Mouse (Mus musculus) heart, adult 2 months (tissue): ENCODE data around the gene Dmrt3. TPM values are rescaled to one million over a fixed set of nuclear protein-coding genes. Genes with fewer than 3 reads are reported as not detected.

Source experiments
- DNase-seq, 2 experiments: peaks; one replicate each; pipeline ENCODE4 v3.0.0; 2021
- H3K27ac ChIP-seq: fragments of 200-600 bp; 2 replicates; pipeline ENCODE4 v1.8.1; 2022
- H3K27me3 ChIP-seq: fragments of 200-500 bp; 2 replicates; pipeline ENCODE4 v1.6.1; 2012; ENCODE audit warnings: mild to moderate bottlenecking, low read length, inconsistent platforms, mixed read lengths; ENCODE audit not compliant: control insufficient read depth, insufficient read depth
- H3K36me3 ChIP-seq: fragments of 200-500 bp; 2 replicates; pipeline ENCODE4 v1.6.1; 2012; ENCODE audit warnings: low read length, inconsistent platforms; ENCODE audit not compliant: control insufficient read depth, insufficient read depth
- H3K4me1 ChIP-seq: fragments of 200-500 bp; 2 replicates; pipeline ENCODE4 v1.6.1; 2011; ENCODE audit warnings: low read length; ENCODE audit not compliant: control insufficient read depth, insufficient read depth
- H3K4me3 ChIP-seq: fragments of 200-600 bp; 2 replicates; pipeline ENCODE4 v1.8.1; 2022
- H3K79me2 ChIP-seq: fragments of 200-500 bp; replicated peaks from 2 replicates; pipeline ENCODE4 v1.6.1; 2012; ENCODE audit warnings: mild to moderate bottlenecking, inconsistent platforms, low read length, moderate library complexity, mixed read lengths; ENCODE audit not compliant: control insufficient read depth, insufficient read depth
- H3K9ac ChIP-seq: fragments of 200-500 bp; 2 replicates; pipeline ENCODE4 v1.6.1; 2012; ENCODE audit warnings: low read depth, mild to moderate bottlenecking, control low read depth, inconsistent platforms, low read length, mixed read lengths
- CTCF ChIP-seq: fragments of 200-600 bp; IDR thresholded peaks from 2 replicates; pipeline ENCODE4 v1.8.1; 2022; ENCODE audit warnings: antibody characterized with exemption, mild to moderate bottlenecking, moderate library complexity
- EP300 ChIP-seq: fragments of 200-500 bp; IDR thresholded peaks from 2 replicates; pipeline ENCODE4 v1.6.1; 2011; ENCODE audit warnings: low read depth, low read length, control low read depth; ENCODE audit not compliant: insufficient read depth
- POLR2A ChIP-seq: fragments of 200-500 bp; IDR thresholded peaks from 2 replicates; pipeline ENCODE4 v1.6.1; 2011; ENCODE audit warnings: mild to moderate bottlenecking, low read depth, low read length, control low read depth; ENCODE audit not compliant: insufficient read depth
- WGBS: fragments of 180-500 bp; shearing (Covaris S2); methylation state at CpG from one replicate; pipeline ENCODE4 v1.1.7; 2018; 5-methylcytosine and 5-hydroxymethylcytosine counted together
- intact Hi-C: fragments of 180-260 bp; cut with DNase I; formaldehyde crosslinking; loops from one replicate; pipeline ENCODE4 v1.15.1; 2025
- polyA plus RNA-seq: library from polyadenylated mRNA; depleted of rRNA; stranded (reverse); fragments of >200 nt; gene quantifications from 2 replicates; pipeline ENCODE4 v1.2.3, GENCODE M21; 2012
- total RNA-seq, 2 experiments: library from RNA; stranded (reverse); gene quantifications; 2 replicates each; pipeline ENCODE4 v1.2.3; 2021

Gene Dmrt3
- total and polyA plus RNA-seq, 3 experiments = 0.37 TPM; not detected in 2

DNA sequence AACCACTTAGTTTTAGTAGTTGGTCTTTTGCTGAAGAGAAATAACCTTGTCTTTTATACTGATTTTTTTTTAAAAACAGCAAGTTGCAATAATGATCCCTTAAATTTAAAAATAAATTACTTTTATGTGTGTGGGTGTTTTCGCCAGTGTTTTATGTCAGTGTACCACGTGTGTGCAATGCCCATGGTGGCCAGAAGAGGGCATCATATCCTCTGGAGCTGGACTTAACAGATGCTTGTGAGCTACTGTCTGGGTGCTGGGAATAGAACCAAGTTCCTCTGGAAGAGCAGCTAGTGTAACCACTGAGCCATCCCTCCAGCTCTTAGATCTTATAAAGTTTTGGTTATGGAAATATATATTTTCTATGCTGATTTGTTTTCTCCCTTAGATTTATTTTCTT is 30.7 kb upstream of the Dmrt3 start:
- no peaks in the 10 kb centered on the region for H3K4me1 ChIP-seq
- H3K27ac ChIP-seq = no peak overlapping the region
- H3K36me3 ChIP-seq = no peaks in the 10 kb centered on the region
- H3K27me3 ChIP-seq = peaks cover 1% of the 10 kb centered on the region; the same call in 1 of the 2 replicates
- H3K79me2 ChIP-seq = no peaks in the 10 kb centered on the region
- no peak overlapping the region for H3K4me3 ChIP-seq
- H3K9ac ChIP-seq = no peak overlapping the region
- peak; percentile 16; the same call in 1 of the 2 replicates for TF ChIP-seq CTCF
- TF ChIP-seq EP300 = no peak
- intact Hi-C loops = no loop called here
- no peak for DNase-seq
- 90% methylated on average over 2 of the region's 2 CpGs for WGBS

DNA sequence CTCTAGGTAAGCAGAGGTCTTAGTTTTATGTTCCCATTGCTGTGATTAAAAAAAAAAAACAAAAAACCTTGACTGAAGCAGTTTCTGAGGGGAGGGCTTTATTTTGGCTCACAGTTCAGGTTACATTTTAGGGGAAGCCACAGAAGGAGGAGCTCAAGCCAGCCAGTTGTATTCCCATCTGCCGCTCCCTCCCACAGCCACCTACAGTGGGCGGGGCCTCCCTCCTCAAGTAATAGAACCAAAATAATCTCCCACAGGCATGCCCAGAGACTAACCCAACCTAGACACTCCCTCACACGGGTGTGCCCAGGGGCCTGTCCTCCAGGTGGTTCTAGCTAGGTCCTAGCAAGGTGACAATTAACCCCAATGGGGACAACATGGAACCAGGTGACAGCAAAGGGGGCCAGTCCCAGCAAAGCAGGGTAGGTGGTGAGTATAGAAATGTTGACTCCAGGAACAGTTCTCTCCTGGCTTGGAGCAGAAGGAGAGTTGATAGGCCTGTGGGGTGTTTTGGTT is 12.3 kb upstream of the Dmrt3 start:
- intact Hi-C loops = no loop called here
- Histone ChIP-seq H3K79me2 (no peaks in the 10 kb centered on the region), H3K4me3 (no peak overlapping the region), H3K27ac (no peak overlapping the region), H3K4me1 (no peaks in the 10 kb centered on the region), H3K27me3 (peaks cover 9% of the 10 kb centered on the region), H3K9ac (no peak overlapping the region), H3K36me3 (no peaks in the 10 kb centered on the region)
- 75% methylated on average over 3 of the region's 3 CpGs for WGBS
- TF ChIP-seq POLR2A (no peak), EP300 (no peak), CTCF (no peak)
- no peak for DNase-seq

DNA sequence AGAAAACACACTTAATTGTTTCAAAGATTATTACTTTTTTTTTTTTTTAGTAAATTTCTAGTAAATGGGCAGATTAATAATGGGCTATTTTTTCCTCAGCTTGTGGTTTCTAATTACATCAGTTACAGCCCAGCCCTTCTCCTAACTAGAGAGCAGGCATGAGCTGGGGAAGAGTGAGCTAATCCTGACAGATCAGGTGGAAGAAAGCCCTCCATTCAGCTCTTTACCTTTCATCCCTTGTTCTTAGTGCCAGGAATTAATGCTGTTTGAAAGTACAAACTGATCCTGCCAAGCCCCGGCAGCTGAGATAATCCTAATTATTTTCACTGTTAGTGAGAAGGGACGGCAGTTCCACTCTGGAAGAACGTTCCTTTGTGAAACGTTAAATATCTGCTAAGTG is 11.5 kb upstream of the Dmrt3 start:
- peaks cover 12% of the 10 kb centered on the region for H3K27me3 ChIP-seq
- H3K9ac ChIP-seq = no peak overlapping the region
- H3K27ac ChIP-seq = no peak overlapping the region
- H3K36me3 ChIP-seq = no peaks in the 10 kb centered on the region
- H3K79me2 ChIP-seq = no peaks in the 10 kb centered on the region
- 19% methylated on average over 4 of the region's 4 CpGs for WGBS
- intact Hi-C loops = no loop called here
- no peaks in the 10 kb centered on the region for H3K4me1 ChIP-seq
- no peak overlapping the region for H3K4me3 ChIP-seq
- DNase-seq = no peak
- no peak for TF ChIP-seq CTCF
- TF ChIP-seq POLR2A = no peak
- TF ChIP-seq EP300 = no peak

DNA sequence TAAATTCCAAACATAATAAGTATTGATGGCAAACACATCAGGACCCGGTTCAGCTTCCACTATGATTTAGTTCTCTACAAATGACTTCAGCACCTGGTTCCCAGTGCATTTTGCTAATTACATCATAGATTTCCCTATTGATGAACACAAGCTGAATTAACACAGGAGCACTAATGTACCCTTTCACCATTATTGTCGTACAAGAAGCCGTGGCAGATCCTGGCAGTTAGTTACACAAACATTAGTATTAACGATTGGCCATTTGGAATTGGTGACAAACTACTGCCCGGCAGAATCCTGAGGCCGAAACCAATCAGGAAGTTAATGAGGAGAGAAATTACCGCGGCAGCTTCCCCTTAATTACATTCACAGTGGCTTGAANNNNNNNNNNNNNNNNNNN is 8.1 kb upstream of the Dmrt3 start:
- WGBS = 21% methylated on average over 8 of the region's 8 CpGs

DNA sequence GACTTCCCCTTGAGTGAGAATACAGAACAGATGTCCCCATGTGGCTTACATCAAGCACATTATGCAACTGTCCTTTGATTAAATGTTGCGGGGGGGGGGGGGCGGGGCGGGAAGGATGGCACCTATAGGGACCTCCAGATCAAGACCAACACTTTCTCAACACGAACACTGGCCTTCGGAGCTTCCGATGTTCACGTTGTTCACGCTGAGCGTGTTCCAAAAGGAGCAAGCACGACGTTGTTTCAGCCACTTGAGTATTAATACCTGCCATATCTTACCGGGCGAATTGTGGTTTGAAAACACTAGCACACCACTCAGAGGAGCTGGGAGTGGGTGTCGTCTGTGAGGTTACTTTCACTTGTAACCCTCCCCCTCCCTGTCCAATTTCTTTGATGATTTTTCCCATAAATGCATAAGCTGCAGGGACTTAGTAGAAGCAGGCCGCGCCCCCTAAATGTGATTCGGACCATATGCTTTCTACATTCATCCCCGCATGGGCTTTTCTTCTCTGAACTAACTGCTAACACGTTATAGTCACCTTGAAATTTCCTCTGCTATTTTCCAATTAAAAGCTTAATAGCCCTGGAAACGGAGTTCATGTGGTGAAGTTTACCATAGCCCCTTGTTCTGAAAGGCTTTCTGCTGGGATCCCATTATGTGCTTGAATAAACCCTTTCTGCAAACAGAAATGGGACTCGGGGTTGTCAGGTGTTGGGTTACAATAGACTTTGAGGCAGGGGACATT is 2.5 kb upstream of the Dmrt3 start:
- Histone ChIP-seq H3K4me3 (no peak overlapping the region), H3K9ac (no peak overlapping the region), H3K36me3 (no peaks in the 10 kb centered on the region), H3K79me2 (no peaks in the 10 kb centered on the region), H3K27ac (no peak overlapping the region), H3K27me3 (peaks cover 49% of the 10 kb centered on the region), H3K4me1 (no peaks in the 10 kb centered on the region)
- intact Hi-C loops = loop anchor here (5.0 kb wide), 1 partner anchor 65 kb away; the partner anchor contains the start of gene Dmrt2
- no peak for DNase-seq
- WGBS = 5% methylated on average over 21 of the region's 21 CpGs
- TF ChIP-seq EP300 = no peak
- TF ChIP-seq CTCF = no peak
- no peak for TF ChIP-seq POLR2A

More for the DNA sequence above, 8.1 kb upstream of the Dmrt3 start:
- H3K9ac ChIP-seq = no peak overlapping the region
- no peak overlapping the region for H3K27ac ChIP-seq
- no peak for DNase-seq
- intact Hi-C loops = no loop called here
- H3K36me3 ChIP-seq = no peaks in the 10 kb centered on the region
- peaks cover 28% of the 10 kb centered on the region for H3K27me3 ChIP-seq
- no peak overlapping the region for H3K4me3 ChIP-seq
- no peaks in the 10 kb centered on the region for H3K4me1 ChIP-seq
- TF ChIP-seq EP300 (no peak), CTCF (no peak), POLR2A (no peak)
- H3K79me2 ChIP-seq = no peaks in the 10 kb centered on the region

DNA sequence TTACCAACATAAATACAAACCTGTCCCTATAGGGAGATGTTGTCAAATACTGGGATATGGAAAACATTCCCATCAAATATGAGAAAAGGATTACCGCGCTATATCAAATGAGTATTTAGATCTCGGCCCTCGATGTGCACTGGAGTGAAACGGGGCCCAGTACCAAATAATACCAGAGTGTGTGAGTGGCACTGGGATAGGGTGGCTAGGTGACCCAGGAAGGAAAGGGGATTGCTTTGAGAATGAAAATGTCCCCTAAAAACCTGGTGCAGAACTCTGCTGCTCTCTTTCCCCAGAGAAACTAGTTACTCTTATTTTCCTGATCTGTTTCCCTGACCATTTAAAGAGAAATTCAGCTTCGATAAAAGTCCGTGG is 1.9 kb upstream of the Dmrt3 start:
- Histone ChIP-seq H3K27ac (no peak overlapping the region), H3K4me1 (no peaks in the 10 kb centered on the region), H3K9ac (no peak overlapping the region), H3K27me3 (peaks cover 47% of the 10 kb centered on the region), H3K36me3 (no peaks in the 10 kb centered on the region), H3K4me3 (no peak overlapping the region), H3K79me2 (no peaks in the 10 kb centered on the region)
- TF ChIP-seq EP300 (no peak), CTCF (no peak), POLR2A (no peak)
- intact Hi-C loops = loop anchor here (5.0 kb wide), 1 partner anchor 64 kb away; the partner anchor contains the start of gene Dmrt2
- 7% methylated on average over 7 of the region's 7 CpGs for WGBS
- no peak for DNase-seq
